Mouse (Mus musculus) hindbrain, embryonic 13.5 days (tissue): Measurements from ENCODE around the gene Tmprss13. TPM values are rescaled to one million over a fixed set of nuclear protein-coding genes. Genes with fewer than 3 reads are reported as not detected.

Source experiments
- ATAC-seq: fragments of 200-750 bp; cut with Nextera tagmentation; 2 replicates; pipeline ENCODE4 v1.8.0; 2017; ENCODE audit warnings: moderate TSS enrichment; ENCODE audit not compliant: low FRiP score
- H3K27ac ChIP-seq: fragments of 300-500 bp; sonication (generic); 2 replicates; pipeline ENCODE4 v1.5.1; 2015; ENCODE audit warnings: inconsistent platforms, mild to moderate bottlenecking, moderate library complexity
- H3K27me3 ChIP-seq: fragments of 300-500 bp; sonication (generic); 2 replicates; pipeline ENCODE4 v1.6.1; 2015; ENCODE audit warnings: mild to moderate bottlenecking, inconsistent platforms
- H3K36me3 ChIP-seq: fragments of 300-500 bp; sonication (generic); 2 replicates; pipeline ENCODE4 v1.6.1; 2015; ENCODE audit warnings: mild to moderate bottlenecking, inconsistent platforms
- H3K4me1 ChIP-seq: fragments of 300-500 bp; sonication (generic); replicated peaks from 2 replicates; pipeline ENCODE4 v1.6.1; 2015; ENCODE audit warnings: inconsistent platforms
- H3K4me2 ChIP-seq: fragments of 300-500 bp; sonication (generic); 2 replicates; pipeline ENCODE4 v1.6.1; 2015; ENCODE audit warnings: inconsistent platforms, mild to moderate bottlenecking, moderate library complexity
- H3K4me3 ChIP-seq: fragments of 300-500 bp; sonication (generic); 2 replicates; pipeline ENCODE4 v1.5.1; 2015; ENCODE audit warnings: mild to moderate bottlenecking, inconsistent platforms
- H3K9ac ChIP-seq: fragments of 300-500 bp; sonication (generic); 2 replicates; pipeline ENCODE4 v1.6.1; 2015; ENCODE audit warnings: mild to moderate bottlenecking, inconsistent platforms
- H3K9me3 ChIP-seq: fragments of 300-500 bp; sonication (generic); 2 replicates; pipeline ENCODE4 v1.6.1; 2016; ENCODE audit warnings: inconsistent platforms
- WGBS: fragments of 180-500 bp; shearing (Covaris S2); methylation state at CpG from one replicate; pipeline ENCODE4 v1.1.7; 2015; 5-methylcytosine and 5-hydroxymethylcytosine counted together
- polyA plus RNA-seq: library from polyadenylated mRNA; unstranded; fragments of >200 nt; fragmentation: Nextera tagmentation; extraction: Ambion mirVana; gene quantifications from 2 replicates; pipeline ENCODE4 v1.2.1, GENCODE M21; 2015

The Tmprss13 gene
- polyA plus RNA-seq, 1 experiment from 2014 or later = not detected

DNA sequence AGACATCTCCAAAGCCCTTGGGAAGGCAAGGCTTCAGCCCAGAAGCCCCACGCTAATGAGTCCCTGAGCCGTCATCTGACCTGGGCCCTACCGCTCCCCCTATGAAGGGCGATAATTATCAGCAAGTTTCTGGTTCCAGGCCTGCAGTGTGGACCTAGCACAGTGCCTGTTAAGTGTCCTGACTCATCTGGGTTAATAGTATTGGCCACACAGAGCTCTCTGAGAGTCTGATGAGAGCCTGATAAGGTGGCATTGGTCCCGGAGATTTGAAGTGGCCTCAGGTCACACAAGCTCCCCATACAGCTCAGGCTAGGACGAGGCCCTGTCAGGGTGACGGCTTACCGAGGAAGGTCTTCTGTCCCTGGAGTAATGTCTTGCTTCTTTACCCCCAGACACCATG, 70.7 kb downstream of the Tmprss13 start:
- no peak for ATAC-seq
- no peak overlapping the region for H3K9ac ChIP-seq
- peaks cover 12% of the 10 kb centered on the region; the same call in 1 of the 2 replicates for H3K4me1 ChIP-seq
- 90% methylated on average over 8 of the region's 8 CpGs for WGBS
- H3K4me3 ChIP-seq = no peak overlapping the region
- no peak overlapping the region for H3K4me2 ChIP-seq
- H3K36me3 ChIP-seq = peaks cover 39% of the 10 kb centered on the region
- H3K27me3 ChIP-seq = no peaks in the 10 kb centered on the region
- no peak overlapping the region for H3K27ac ChIP-seq
- H3K9me3 ChIP-seq = no peaks in the 10 kb centered on the region

DNA sequence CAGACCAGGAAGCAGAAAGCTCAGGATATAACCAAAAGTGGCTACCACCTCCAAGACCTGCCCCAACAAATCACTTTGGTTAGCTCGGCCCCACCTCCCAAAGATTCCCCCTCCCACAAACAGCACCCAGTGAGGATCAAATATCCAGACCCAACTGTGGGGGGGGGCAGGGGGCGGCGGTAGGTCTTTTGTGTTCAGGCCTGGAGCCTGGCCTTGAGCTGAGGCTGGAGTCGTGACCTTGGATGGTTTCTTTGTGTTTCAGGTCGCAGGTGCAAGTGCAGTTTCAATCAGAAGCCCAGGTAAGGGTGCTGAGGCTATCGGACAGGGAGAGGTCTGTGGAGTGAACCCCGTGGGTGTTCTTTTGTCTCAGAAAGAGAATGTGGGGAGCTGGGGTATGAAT, 72.4 kb downstream of the Tmprss13 start:
- peaks cover 55% of the 10 kb centered on the region for H3K36me3 ChIP-seq
- no peak overlapping the region for H3K4me3 ChIP-seq
- H3K4me1 ChIP-seq = peaks cover 7% of the 10 kb centered on the region; the same call in 1 of the 2 replicates
- no peaks in the 10 kb centered on the region for H3K27me3 ChIP-seq
- H3K4me2 ChIP-seq = no peak overlapping the region
- H3K9ac ChIP-seq = no peak overlapping the region
- no peak overlapping the region for H3K27ac ChIP-seq
- no peaks in the 10 kb centered on the region for H3K9me3 ChIP-seq
- no peak for ATAC-seq
- WGBS = 80% methylated on average over 7 of the region's 7 CpGs

DNA sequence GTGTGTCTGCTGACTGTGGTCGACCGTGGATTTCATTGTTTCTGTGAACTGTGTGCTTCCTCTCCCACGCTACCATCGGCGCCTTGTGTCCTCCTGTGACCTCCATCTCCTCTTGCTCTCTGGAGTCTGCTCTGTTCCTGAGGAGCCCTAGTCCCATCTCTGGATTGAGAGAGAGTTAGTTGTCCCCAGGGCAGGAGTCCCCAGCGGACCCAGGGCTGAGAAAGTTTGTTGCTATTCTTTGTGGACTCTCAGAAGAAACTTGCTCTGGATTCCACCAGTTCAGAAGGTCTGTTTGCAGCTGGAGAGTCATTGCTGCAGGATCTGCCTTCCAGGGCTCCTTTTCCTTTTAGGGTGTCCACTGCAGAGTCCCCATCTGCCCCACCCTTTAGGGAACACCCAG, 76.3 kb downstream of the Tmprss13 start:
- Histone ChIP-seq H3K4me1 (no peaks in the 10 kb centered on the region), H3K9ac (no peak overlapping the region), H3K4me2 (no peak overlapping the region), H3K36me3 (peaks cover 58% of the 10 kb centered on the region), H3K27ac (no peak overlapping the region), H3K27me3 (no peaks in the 10 kb centered on the region), H3K9me3 (no peaks in the 10 kb centered on the region), H3K4me3 (no peak overlapping the region)
- 87% methylated on average over 6 of the region's 6 CpGs for WGBS
- ATAC-seq = no peak

DNA sequence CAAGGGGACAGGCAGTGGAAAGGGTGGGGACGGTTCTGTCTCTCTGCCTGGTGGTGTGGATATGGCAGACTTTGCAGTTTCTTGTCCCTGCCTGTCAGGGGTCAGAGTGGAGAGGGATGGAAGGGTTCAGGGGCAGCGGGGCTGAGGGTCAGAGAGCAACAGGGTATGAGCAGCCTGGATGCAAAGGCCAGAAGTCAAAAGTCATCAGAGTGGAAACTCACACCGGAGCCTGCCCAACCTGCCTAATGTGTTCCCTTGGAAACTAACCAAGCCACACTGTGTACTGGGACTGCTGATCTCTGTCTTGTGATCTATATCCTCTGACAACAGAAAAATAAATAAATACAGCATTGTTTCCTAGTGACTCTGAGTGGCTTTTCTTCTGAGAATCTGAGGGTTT, 76.9 kb downstream of the Tmprss13 start:
- peaks cover 53% of the 10 kb centered on the region for H3K36me3 ChIP-seq
- no peak overlapping the region for H3K4me2 ChIP-seq
- no peak overlapping the region for H3K27ac ChIP-seq
- H3K9me3 ChIP-seq = no peaks in the 10 kb centered on the region
- no peaks in the 10 kb centered on the region for H3K4me1 ChIP-seq
- H3K4me3 ChIP-seq = no peak overlapping the region
- 58% methylated on average over 3 of the region's 3 CpGs for WGBS
- ATAC-seq = no peak
- H3K9ac ChIP-seq = no peak overlapping the region
- H3K27me3 ChIP-seq = no peaks in the 10 kb centered on the region

Other genes starting within 250 kb of the Tmprss13 start
- gene Jaml, start 239.9 kb upstream of the Tmprss13 start, polyA plus RNA-seq = 0.12 and 0.26 TPM in 2 replicates
- 7.6 and 8.0 TPM in 2 replicates for gene Scn2b, start 201.3 kb upstream of the Tmprss13 start, polyA plus RNA-seq
- gene Scn4b, start 180.7 kb upstream of the Tmprss13 start, polyA plus RNA-seq = 0.18 and 0.27 TPM in 2 replicates
- 0.09 TPM in 1 of 2 replicates, not detected in the other for gene BC049352, start 137.1 kb upstream of the Tmprss13 start, polyA plus RNA-seq
- not detected in 2 replicates for gene Tmprss4, start 115.0 kb upstream of the Tmprss13 start, polyA plus RNA-seq
- gene Il10ra, start 50.0 kb upstream of the Tmprss13 start, polyA plus RNA-seq = 0.84 and 0.95 TPM in 2 replicates
- 354 and 379 TPM in 2 replicates for gene Fxyd6, start 51.1 kb downstream of the Tmprss13 start, polyA plus RNA-seq
- 4.5 and 6.4 TPM in 2 replicates for gene Fxyd2, start 80.6 kb downstream of the Tmprss13 start, polyA plus RNA-seq
- 11.1 and 11.2 TPM in 2 replicates for gene Dscaml1, start 107.5 kb downstream of the Tmprss13 start, polyA plus RNA-seq